In the genomic region with DNA sequence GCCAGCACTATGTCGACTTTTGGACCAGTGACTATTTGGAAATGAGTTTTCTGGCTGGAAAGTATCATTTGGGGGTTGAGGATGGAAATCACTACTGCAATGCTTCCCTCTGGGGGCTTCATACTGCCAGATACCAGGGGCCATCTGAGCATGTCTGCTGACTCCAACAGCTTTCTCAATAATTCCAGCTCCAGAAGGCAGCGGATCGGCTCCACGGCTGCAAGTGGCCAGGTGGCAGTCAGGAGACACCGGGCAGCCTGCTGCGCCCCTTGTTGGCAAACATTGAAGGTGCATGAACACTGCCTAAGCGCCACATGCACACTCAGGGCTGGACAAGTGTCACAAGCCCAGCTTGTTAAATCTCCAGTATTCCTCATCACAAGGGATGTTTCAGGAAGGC, we compare ENCODE assay signal across 18 mouse cellular contexts. TPM values are rescaled to one million over a fixed set of nuclear protein-coding genes. Genes with fewer than 3 reads are reported as not detected.
DNase-seq lines count a peak whose midpoint lies in the region; TF ChIP-seq lines count a peak whose summit lies in the region.
"Had no signal": no experiment of that assay in that cellular context is flagged by ENCODE, and none has a peak within 500 bp of the region (broad histone marks: within the 10 kb centered on the region; RNA-seq: fewer than 3 reads in every experiment).

No protein-coding gene starts in this region.

- H3K36me3 ChIP-seq in kidney, adult 2 months (ENCODE audit: control insufficient read depth, insufficient read depth, low read length) = no peaks in the 10 kb centered on the region
- H3K36me3 ChIP-seq: embryonic facial prominence, embryonic 13.5 days had no signal

- peaks cover 3% of the 10 kb centered on the region; the same call in 1 of the 2 replicates for H3K27me3 ChIP-seq in kidney, adult 2 months (replicated peaks; ENCODE audit: control insufficient read depth, insufficient read depth, low read length)

- TF ChIP-seq CTCF in kidney, adult 2 months (conservative IDR thresholded peaks at IDR 0.05; ENCODE audit: insufficient read depth, insufficient read length, low read depth, low read length) = no peak
- TF ChIP-seq CTCF in lung, adult 2 months (IDR thresholded peaks at IDR 0.05; ENCODE audit: insufficient read depth, low read length) = no peak

- no peak overlapping the region for H3K4me3 ChIP-seq in kidney, adult 2 months (ENCODE audit: insufficient read depth, low read depth, low read length)
- no peak overlapping the region for H3K4me3 ChIP-seq in lung, adult 2 months (replicated peaks; ENCODE audit: extremely low read depth, low read depth, low read length)
- H3K4me3 ChIP-seq: embryonic facial prominence, embryonic 13.5 days; heart, adult 2 months had no signal

- H3K27ac ChIP-seq in kidney, adult 2 months (ENCODE audit: insufficient read depth, low read depth, low read length) = no peak overlapping the region
- H3K27ac ChIP-seq: embryonic facial prominence, embryonic 13.5 days; heart, adult 2 months had no signal

- no peak for TF ChIP-seq POLR2A in kidney, adult 2 months (IDR thresholded peaks at IDR 0.05; ENCODE audit: low read depth, low read length)
- TF ChIP-seq POLR2A in lung, adult 2 months (IDR thresholded peaks at IDR 0.05; ENCODE audit: borderline replicate concordance, extremely low read depth, low read depth, low read length) = no peak

- DNase-seq in kidney, adult 2 months = peak; percentile 5
- no peak for DNase-seq in kidney, postnatal 36 days
- DNase-seq in cerebellum, adult 11 months = peak; percentile 68
- DNase-seq in cerebellum, adult 9-10 months = peak; percentile 79
- DNase-seq in gastrocnemius, postnatal 10 days = peak; percentile 17
- DNase-seq in lung, adult 2 months = no peak
- DNase-seq in yolk sac, embryonic 10.5 days (ENCODE audit: low spot score) = no peak
- no peak for DNase-seq in liver
- DNase-seq: heart, postnatal 36 days; kidney, adult 8-10 months; layer of hippocampus, postnatal 36 days; liver, postnatal 0 days; lung, postnatal 4 days; right cerebral cortex, postnatal 25 days had no signal

- no peaks in the 10 kb centered on the region for H3K4me1 ChIP-seq in kidney, adult 2 months (ENCODE audit: control insufficient read depth, insufficient read depth, low read length)
- 0 out of 2 replicates have a peak, but pooled peaks cover 2% of the 10 kb centered on the region for H3K4me1 ChIP-seq in lung, adult 2 months (ENCODE audit: control insufficient read depth, insufficient read depth, low read length)

- 87% methylated on average over 7 of the region's 7 CpGs for WGBS in kidney, adult 2 months
- WGBS in lung, adult 2 months = 78% methylated on average over 7 of the region's 7 CpGs

RNA-seq across cellular contexts. Expression of a gene that starts 2.2 kb away (rescaled TPM):
- polyA plus RNA-seq in kidney, adult 2 months (2012; rRNA removed) = 2.9 and 4.4 TPM in 2 replicates
- 1 to 10 TPM; 2.5 to 3.3 TPM for total RNA-seq in gastrocnemius, postnatal 10 days (2021)
- 5.0 TPM in 2 replicates for polyA plus RNA-seq in lung, adult 2 months (2012; rRNA removed)

RNA-seq across cellular contexts. Expression of a gene that starts 55.9 kb away (rescaled TPM):
- 0.38 and 0.79 TPM in 2 replicates for polyA plus RNA-seq in kidney, adult 2 months (2012; rRNA removed)
- total RNA-seq in gastrocnemius, postnatal 10 days (2021) = under 1 TPM in 1 of 2 experiments, not detected in 1; 0.41 TPM
- 0.11 and 0.50 TPM in 2 replicates for polyA plus RNA-seq in lung, adult 2 months (2012; rRNA removed)
- total RNA-seq: heart, adult 2 months; heart, postnatal 36 days; layer of hippocampus, postnatal 36 days had no signal
- polyA plus RNA-seq: cortical plate, adult 2 months; frontal cortex, adult 2 months; heart, adult 2 months had no signal

Comparison
In these comparisons a context has a peak if more than half of its experiments do, and no peak if none do; other contexts are left out.
1. DNase-seq: peak in kidney, adult 2 months (single experiment), cerebellum, adult 11 months (single experiment), cerebellum, adult 9-10 months (single experiment) and gastrocnemius, postnatal 10 days (single experiment); none in kidney, postnatal 36 days (0 of 2), lung, adult 2 months (single experiment), yolk sac, embryonic 10.5 days (single experiment) and liver (single experiment).